Mouse (Mus musculus) MEL (cell line): ENCODE data around the gene Olfr1102.

Source experiments
- CHD1 ChIP-seq: IDR thresholded peaks from 2 replicates; pipeline ENCODE4 v1.6.1; 2012; ENCODE audit warnings: low read depth, mild to moderate bottlenecking, inconsistent platforms, low read length, improper control_type of control experiment
- CTCF ChIP-seq, 3 experiments: IDR thresholded peaks in 2 of 3; conservative IDR thresholded peaks in 1 of 3; 2 replicates each; pipeline ENCODE4 v1.5.1; 2011 to 2012; ENCODE audit warnings: low read length in 3 of 3, low read depth in 2 of 3, mild to moderate bottlenecking in 2 of 3, improper control_type of control experiment in 1 of 3, inconsistent platforms in 1 of 3, mixed read lengths in 1 of 3, moderate library complexity in 1 of 3; ENCODE audit not compliant: control insufficient read depth in 1 of 3, insufficient read depth in 1 of 3, poor library complexity in 1 of 3, severe bottlenecking in 1 of 3
- E2F4 ChIP-seq: IDR thresholded peaks from 2 replicates; pipeline ENCODE4 v1.6.1; 2011; ENCODE audit warnings: low read depth, low read length, improper control_type of control experiment, borderline replicate concordance
- EP300 ChIP-seq, 2 experiments: IDR thresholded peaks; 2 replicates each; pipeline ENCODE4 v1.6.1; 2011; ENCODE audit warnings: improper control_type of control experiment in 2 of 2, low read length in 2 of 2, low read depth in 1 of 2, mild to moderate bottlenecking in 1 of 2
- GABPA ChIP-seq: IDR thresholded peaks from 2 replicates; pipeline ENCODE4 v1.6.1; 2012; ENCODE audit warnings: low read depth, mild to moderate bottlenecking, inconsistent platforms, low read length, improper control_type of control experiment, moderate library complexity
- GATA1 ChIP-seq: IDR thresholded peaks from 2 replicates; pipeline ENCODE4 v1.6.1; 2011; ENCODE audit warnings: low read depth, low read length, improper control_type of control experiment
- MAFK ChIP-seq: IDR thresholded peaks from 2 replicates; pipeline ENCODE4 v1.6.1; 2011; ENCODE audit warnings: low read depth, mild to moderate bottlenecking, low read length, improper control_type of control experiment, borderline replicate concordance
- MYC ChIP-seq: IDR thresholded peaks from 2 replicates; pipeline ENCODE4 v1.6.1; 2011; ENCODE audit warnings: low read depth, mild to moderate bottlenecking, low read length, improper control_type of control experiment, moderate library complexity
- NRF1 ChIP-seq: IDR thresholded peaks from 2 replicates; pipeline ENCODE4 v1.6.1; 2014; ENCODE audit warnings: low read depth, mild to moderate bottlenecking, inconsistent platforms, low read length, improper control_type of control experiment, moderate library complexity; ENCODE audit not compliant: poor library complexity, insufficient read depth, severe bottlenecking
- POLR2A ChIP-seq, 2 experiments: IDR thresholded peaks; 2 replicates each; pipeline ENCODE4 v1.6.1; 2011 to 2012; ENCODE audit warnings: low read length in 2 of 2, mild to moderate bottlenecking in 2 of 2, control low read depth in 1 of 2, improper control_type of control experiment in 1 of 2, low read depth in 1 of 2, moderate library complexity in 1 of 2; ENCODE audit not compliant: control insufficient read depth in 1 of 2, insufficient read depth in 1 of 2, poor library complexity in 1 of 2
- RAD21 ChIP-seq: IDR thresholded peaks from 2 replicates; pipeline ENCODE4 v1.6.1; 2011; ENCODE audit warnings: mild to moderate bottlenecking, low read depth, low read length, improper control_type of control experiment
- RCOR1 ChIP-seq: IDR thresholded peaks from 2 replicates; pipeline ENCODE4 v1.6.1; 2012; ENCODE audit warnings: low read depth, mild to moderate bottlenecking, inconsistent platforms, low read length, improper control_type of control experiment
- USF2 ChIP-seq, 2 experiments: IDR thresholded peaks; 2 replicates each; pipeline ENCODE4 v1.6.1; 2011 to 2012; ENCODE audit warnings: improper control_type of control experiment in 2 of 2, low read length in 2 of 2, borderline replicate concordance in 1 of 2, inconsistent platforms in 1 of 2, low read depth in 1 of 2, mild to moderate bottlenecking in 1 of 2; ENCODE audit not compliant: insufficient read depth in 1 of 2

- TF ChIP-seq POLR2A (IDR thresholded peaks at IDR 0.05; ENCODE audit: control insufficient read depth in 1 of 2, insufficient read depth in 1 of 2, low read depth in 1 of 2, low read length in 2 of 2, poor library complexity in 1 of 2) (no peak), USF2 (IDR thresholded peaks at IDR 0.05; ENCODE audit: borderline replicate concordance in 1 of 2, insufficient read depth in 1 of 2, low read depth in 1 of 2, low read length in 2 of 2) (no peak), CTCF (IDR thresholded peaks at IDR 0.05 in 2 of 3, conservative IDR thresholded peaks at IDR 0.05 in 1 of 3; ENCODE audit: control insufficient read depth in 1 of 3, insufficient read depth in 1 of 3, low read depth in 2 of 3, low read length in 3 of 3, poor library complexity in 1 of 3, severe bottlenecking in 1 of 3) (no peak), RCOR1 (no peak), RAD21 (no peak), MAFK (no peak), GABPA (no peak), EP300 (IDR thresholded peaks at IDR 0.05; ENCODE audit: low read depth in 1 of 2, low read length in 2 of 2) (no peak), CHD1 (no peak), MYC (no peak), E2F4 (no peak), NRF1 (no peak), GATA1 (no peak)
Observed at GRCm38 (mm10) chr2:87052173-87052572, 54.0 kb downstream of the Olfr1102 start, which contains the start of gene Olfr1106.
